Mouse (Mus musculus): ENCODE data around the gene Grtp1.

DNA sequence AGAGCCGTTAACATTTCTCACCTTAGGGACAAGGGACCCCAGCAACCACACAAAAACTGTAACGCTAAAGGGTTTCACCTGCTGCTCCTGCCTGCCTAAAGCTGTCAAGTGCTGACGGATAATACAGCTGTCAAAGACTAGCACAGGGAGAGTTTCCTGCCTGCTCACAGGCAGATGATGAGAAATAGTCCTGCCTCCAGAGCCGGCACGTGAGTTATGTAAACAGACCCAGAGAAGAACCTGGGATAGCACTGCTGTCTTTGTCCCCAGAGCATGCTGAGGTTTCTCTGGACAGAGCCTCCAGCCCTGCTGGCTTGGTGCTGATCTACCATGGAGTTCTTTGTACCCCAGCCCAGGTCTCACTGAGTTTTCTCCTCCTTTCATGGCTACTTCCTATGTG, 16.7 kb upstream of the Grtp1 start:
- TF ChIP-seq CTCF (IDR thresholded peaks at IDR 0.05; ENCODE audit: low read depth, low read length) (no peak), POLR2A (IDR thresholded peaks at IDR 0.05; ENCODE audit: borderline replicate concordance, low read depth, low read length) (no peak)

Measured in bone marrow macrophage, adult 2 months (primary cell).